Mouse (Mus musculus) adrenal gland, postnatal 14 days (tissue): ENCODE results near the gene Gnai2. TPM values are rescaled to one million over a fixed set of nuclear protein-coding genes. Genes with fewer than 3 reads are reported as not detected.
"Not testable (repeated sequence)": the region's sequence is repeated elsewhere in the genome, so short reads cannot be mapped to it uniquely, and the experiment has no call there.

Experiments used
- DNase-seq: peaks from one replicate; pipeline ENCODE4 v3.0.0; 2021; ENCODE audit warnings: mixed read lengths
- total RNA-seq: library from RNA; stranded (reverse); gene quantifications from 2 replicates; pipeline ENCODE4 v1.2.3, GENCODE M21; 2021

The Gnai2 gene
- total RNA-seq, 1 experiment from 2014 or later, result 249 TPM

GRCm38 (mm10) chr9:107568331-107569261, 66.6 kb downstream of the Gnai2 start:
- peak; percentile 93 for DNase-seq

- DNase-seq, result peak; percentile 73
These were observed 67.4 kb downstream of the Gnai2 start, which contains the start of gene Hyal2 for GRCm38 (mm10) chr9:107567702-107568319. TSS of gene Hyal2 (plus strand) at chr9:107567945.

- DNase-seq, result peak; percentile 47
These were observed 68.3 kb downstream of the Gnai2 start for GRCm38 (mm10) chr9:107566855-107567254.

GRCm38 (mm10) chr9:107566041-107566709, 69.0 kb downstream of the Gnai2 start:
- DNase-seq, result peak; percentile 90

- not testable (repeated sequence) for DNase-seq
These were observed 69.6 kb downstream of the Gnai2 start for GRCm38 (mm10) chr9:107565556-107565955.

Other genes with a start within 250 kb of the Gnai2 start
- gene Cacna2d2, start 235.8 kb downstream of the Gnai2 start, total RNA-seq, result 5.1 and 6.6 TPM in 2 replicates
- 36.1 and 36.9 TPM in 2 replicates for gene Tmem115, start 101.4 kb downstream of the Gnai2 start, total RNA-seq
- 14.0 and 17.4 TPM in 2 replicates for gene Cyb561d2, start 93.2 kb downstream of the Gnai2 start, total RNA-seq
- 21.5 and 22.2 TPM in 2 replicates for gene Nprl2, start 93.1 kb downstream of the Gnai2 start, total RNA-seq
- 0.19 and 0.38 TPM in 2 replicates for gene Zmynd10, start 88.1 kb downstream of the Gnai2 start, total RNA-seq
- gene Rassf1, start 83.8 kb downstream of the Gnai2 start, total RNA-seq, result 22.9 and 26.2 TPM in 2 replicates
- 32.7 and 37.9 TPM in 2 replicates for gene Tusc2, start 72.1 kb downstream of the Gnai2 start, total RNA-seq
- gene Hyal2, start 67.4 kb downstream of the Gnai2 start, total RNA-seq, result 35.0 and 38.9 TPM in 2 replicates
- gene Hyal1, start 58.4 kb downstream of the Gnai2 start, total RNA-seq, result 9.9 and 17.6 TPM in 2 replicates
- 19.6 and 21.0 TPM in 2 replicates for gene Naa80, start 56.5 kb downstream of the Gnai2 start, total RNA-seq
- 1.4 and 1.6 TPM in 2 replicates for gene Hyal3, start 54.5 kb downstream of the Gnai2 start, total RNA-seq
- 42.1 and 43.1 TPM in 2 replicates for gene Ifrd2, start 47.7 kb downstream of the Gnai2 start, total RNA-seq
- gene Sema3b, start 26.1 kb downstream of the Gnai2 start, total RNA-seq, result 8.3 and 8.7 TPM in 2 replicates
- gene Slc38a3, start 34.2 kb upstream of the Gnai2 start, total RNA-seq, result 4.9 and 85.2 TPM in 2 replicates
- 0.34 and 0.41 TPM in 2 replicates for gene Gnat1, start 44.3 kb upstream of the Gnai2 start, total RNA-seq
- 22.8 and 25.9 TPM in 2 replicates for gene Sema3f, start 75.1 kb upstream of the Gnai2 start, total RNA-seq
- gene Rbm5, start 135.6 kb upstream of the Gnai2 start, total RNA-seq, result 108 and 137 TPM in 2 replicates
- 49.8 and 61.4 TPM in 2 replicates for gene Rbm6, start 237.9 kb upstream of the Gnai2 start, total RNA-seq